Mouse (Mus musculus): ENCODE measurements around the gene Epn2.

Epn2 gene

GRCm38 (mm10) chr11:61540642-61541041 lies 38.8 kb downstream of the Epn2 start:
- no peak for DNase-seq (ENCODE audit: low read depth in 2 of 2, low spot score in 2 of 2)

DNA sequence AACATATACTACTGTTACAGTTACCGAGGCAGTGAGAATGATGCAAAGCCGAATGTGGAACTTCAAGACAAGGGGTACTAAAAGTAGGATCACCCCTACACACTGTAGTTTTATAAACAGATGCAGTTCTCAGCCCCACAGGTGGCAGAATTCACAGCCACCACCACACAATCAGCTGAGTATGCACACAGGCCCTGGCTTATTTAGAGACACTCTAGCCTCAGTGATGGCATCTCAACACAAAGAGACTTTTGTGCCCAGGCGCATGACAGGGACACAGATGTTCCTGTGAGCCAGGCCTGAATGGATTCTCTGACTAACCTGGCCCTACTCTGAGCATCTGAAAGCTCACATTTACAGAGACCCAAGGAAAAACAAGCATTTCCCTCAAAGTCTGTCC lies 42.1 kb downstream of the Epn2 start:
- DNase-seq (ENCODE audit: low read depth in 2 of 2, low spot score in 2 of 2), result no peak

GRCm38 (mm10) chr11:61536952-61537351 lies 42.5 kb downstream of the Epn2 start:
- no peak for DNase-seq (ENCODE audit: low read depth in 2 of 2, low spot score in 2 of 2)

- DNase-seq (ENCODE audit: low read depth in 2 of 2, low spot score in 2 of 2), result no peak
Measured at GRCm38 (mm10) chr11:61535530-61535929, 44.0 kb downstream of the Epn2 start.

GRCm38 (mm10) chr11:61533571-61533970 lies 45.9 kb downstream of the Epn2 start:
- DNase-seq (ENCODE audit: low read depth in 2 of 2, low spot score in 2 of 2), result no peak

- DNase-seq (ENCODE audit: low read depth in 2 of 2, low spot score in 2 of 2), result no peak
Measured at GRCm38 (mm10) chr11:61532820-61533219, 46.7 kb downstream of the Epn2 start.

DNA sequence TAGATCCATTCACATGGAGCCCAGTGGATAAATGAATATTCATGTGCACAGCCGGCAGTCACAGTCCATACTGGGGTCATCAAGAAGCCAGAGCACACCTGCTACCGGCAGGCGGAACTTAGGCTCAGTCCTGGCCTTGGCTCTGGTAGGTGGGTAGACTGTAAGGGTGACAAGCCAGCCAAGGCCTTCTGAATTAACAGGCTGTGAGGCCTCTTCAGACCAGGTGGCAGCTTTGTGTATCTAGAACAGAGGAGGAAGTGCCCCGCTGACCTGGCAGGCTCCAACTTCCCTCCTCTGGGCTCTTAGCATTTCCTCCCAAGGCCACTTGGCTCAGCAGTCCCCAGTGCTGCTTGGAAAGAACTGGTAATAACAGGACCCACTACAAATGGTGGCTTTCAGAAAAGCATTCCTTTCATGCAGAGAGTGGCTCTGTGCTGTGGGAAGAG lies 50.2 kb downstream of the Epn2 start:
- no peak for DNase-seq (ENCODE audit: low read depth in 2 of 2, low spot score in 2 of 2)

- DNase-seq (ENCODE audit: low read depth in 2 of 2, low spot score in 2 of 2), result no peak
Measured at GRCm38 (mm10) chr11:61526872-61527271, 52.6 kb downstream of the Epn2 start.

- no peak for DNase-seq (ENCODE audit: low read depth in 2 of 2, low spot score in 2 of 2)
Measured at GRCm38 (mm10) chr11:61519484-61520107, 59.9 kb downstream of the Epn2 start.

GRCm38 (mm10) chr11:61518871-61519270 lies 60.6 kb downstream of the Epn2 start:
- no peak for DNase-seq (ENCODE audit: low read depth in 2 of 2, low spot score in 2 of 2)

DNA sequence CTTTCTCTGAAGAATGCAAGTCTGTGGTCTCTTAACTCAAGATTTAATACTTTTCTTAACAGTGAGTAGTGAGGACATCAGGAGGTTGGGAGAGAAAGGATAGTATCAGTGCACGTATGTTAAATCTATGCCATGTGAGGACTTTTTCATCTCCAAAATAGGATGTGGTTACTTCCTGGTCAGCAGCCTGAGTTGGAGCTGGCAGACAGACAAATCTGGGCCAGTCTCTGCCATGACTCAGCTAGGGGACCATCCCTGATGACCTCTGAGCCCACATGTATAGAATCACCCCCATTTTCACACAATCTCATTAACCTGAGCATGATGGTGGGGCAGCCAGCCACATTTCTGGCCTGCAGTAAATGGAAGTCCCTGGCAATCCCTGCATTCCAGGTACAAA lies 61.5 kb downstream of the Epn2 start:
- no peak for DNase-seq (ENCODE audit: low read depth in 2 of 2, low spot score in 2 of 2)

DNA sequence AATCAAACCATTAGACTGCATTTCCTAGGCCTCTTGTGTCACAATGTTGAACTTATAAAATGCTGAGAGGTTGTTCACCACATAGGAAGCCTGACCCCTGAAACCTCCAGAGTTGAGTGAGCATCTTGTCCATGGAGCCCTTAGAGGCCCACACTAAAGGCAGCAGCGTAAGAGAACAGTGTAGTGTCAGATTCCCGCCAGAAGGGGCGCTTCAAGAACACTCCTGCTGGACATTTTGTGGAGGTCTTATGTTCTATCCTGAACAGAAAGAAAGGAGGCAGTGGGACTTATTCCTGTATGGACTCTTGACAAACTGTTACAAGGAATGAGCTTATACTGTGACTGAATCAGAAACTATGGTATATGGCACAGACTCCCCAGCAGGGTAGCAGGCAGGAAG lies 64.5 kb downstream of the Epn2 start:
- DNase-seq (ENCODE audit: low read depth in 2 of 2, low spot score in 2 of 2), result no peak

- DNase-seq (ENCODE audit: low read depth in 2 of 2, low spot score in 2 of 2), result peak; percentile 89 to 93
Measured at GRCm38 (mm10) chr11:61504713-61505257, 74.7 kb downstream of the Epn2 start, which contains the start of gene B9d1. Gene B9d1, plus strand, starts transcription at chr11:61505144.

GRCm38 (mm10) chr11:61503933-61504332 lies 75.6 kb downstream of the Epn2 start:
- no peak for DNase-seq (ENCODE audit: low read depth in 2 of 2, low spot score in 2 of 2)

DNA sequence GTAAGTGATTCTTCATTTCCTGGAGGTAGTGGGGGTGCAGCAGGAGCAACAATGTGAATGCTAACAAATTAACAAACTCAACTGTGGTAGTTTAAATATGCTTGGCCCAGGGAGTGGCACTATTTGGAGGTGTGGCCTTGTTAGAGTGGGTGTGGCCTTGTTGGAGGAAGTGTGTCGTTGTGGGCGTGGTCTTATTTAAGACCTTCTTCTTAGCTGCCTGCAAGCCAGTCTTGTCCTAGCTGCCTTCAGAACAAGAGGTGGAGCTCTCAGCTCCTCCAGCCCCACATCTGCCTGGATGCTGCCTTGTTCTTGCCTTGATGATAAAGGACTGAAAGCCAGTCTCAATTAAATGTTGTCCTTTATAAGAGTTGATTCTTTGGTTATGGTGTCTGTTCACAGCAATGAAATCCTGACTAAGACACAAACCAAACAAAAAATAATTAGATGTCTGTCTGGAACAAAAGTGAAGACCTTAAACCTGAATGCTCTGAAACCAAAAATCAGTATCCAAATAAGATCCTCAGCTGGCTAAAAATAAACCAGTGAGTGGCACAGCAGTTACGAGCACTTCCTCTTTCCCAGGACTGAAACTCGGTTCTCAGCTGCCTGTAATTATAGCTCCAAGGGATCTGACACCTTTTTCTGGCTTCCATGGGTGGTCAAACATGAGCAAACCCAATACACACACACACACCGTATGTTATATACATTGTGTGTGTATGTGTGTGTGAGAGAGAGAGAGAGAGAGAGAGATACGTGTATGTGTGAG lies 80.6 kb downstream of the Epn2 start:
- no peak for DNase-seq (ENCODE audit: low read depth in 2 of 2, low spot score in 2 of 2)

DNA sequence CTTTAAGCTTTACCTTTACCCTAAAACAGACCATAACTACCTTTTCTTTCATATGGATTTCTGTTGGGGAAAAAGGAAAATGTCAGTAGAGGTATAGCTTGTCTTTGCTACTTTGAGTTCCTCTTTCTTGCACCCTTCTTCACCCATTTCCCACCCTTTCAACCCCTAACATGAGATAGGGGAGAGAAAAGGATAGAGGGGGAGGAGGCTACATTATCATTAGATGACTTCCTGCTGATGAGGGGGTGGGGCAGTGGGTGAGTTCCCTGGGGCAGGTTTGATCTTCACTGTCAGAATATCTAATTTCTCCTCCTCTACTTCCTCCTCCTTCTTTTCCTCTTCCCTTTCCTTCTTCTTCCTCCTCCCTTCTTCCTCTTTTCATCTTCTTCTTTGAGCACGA lies 82.0 kb downstream of the Epn2 start:
- no peak for DNase-seq (ENCODE audit: low read depth in 2 of 2, low spot score in 2 of 2)

DNA sequence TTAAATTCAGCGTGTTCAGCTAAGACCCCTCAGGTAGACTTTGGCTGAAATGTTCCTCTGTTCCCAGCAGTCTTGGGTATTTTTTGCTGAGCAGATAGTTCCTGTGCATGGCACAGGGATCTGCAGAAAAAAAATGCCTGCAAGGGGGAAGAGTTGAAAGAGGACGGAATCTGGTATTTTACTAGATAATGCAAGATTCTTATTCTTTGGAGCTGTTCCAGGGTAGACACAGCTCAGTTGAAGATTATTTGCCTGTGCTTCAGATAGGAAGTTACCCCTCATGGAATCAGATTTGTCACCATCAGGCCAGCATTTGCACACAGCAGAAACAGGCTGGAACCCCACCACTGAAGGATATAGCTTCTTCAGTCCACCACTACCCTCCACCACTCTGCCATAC lies 84.0 kb downstream of the Epn2 start:
- no peak for DNase-seq (ENCODE audit: low read depth in 2 of 2, low spot score in 2 of 2)

GRCm38 (mm10) chr11:61494129-61494997 lies 85.1 kb downstream of the Epn2 start, which contains the start of gene Mapk7:
Gene Mapk7, minus strand, starts transcription at chr11:61494406.
- DNase-seq (ENCODE audit: low read depth in 2 of 2, low spot score in 2 of 2), result peak; percentile 92

GRCm38 (mm10) chr11:61493525-61494128 lies 85.9 kb downstream of the Epn2 start:
- DNase-seq (ENCODE audit: low read depth in 2 of 2, low spot score in 2 of 2), result no peak

DNA sequence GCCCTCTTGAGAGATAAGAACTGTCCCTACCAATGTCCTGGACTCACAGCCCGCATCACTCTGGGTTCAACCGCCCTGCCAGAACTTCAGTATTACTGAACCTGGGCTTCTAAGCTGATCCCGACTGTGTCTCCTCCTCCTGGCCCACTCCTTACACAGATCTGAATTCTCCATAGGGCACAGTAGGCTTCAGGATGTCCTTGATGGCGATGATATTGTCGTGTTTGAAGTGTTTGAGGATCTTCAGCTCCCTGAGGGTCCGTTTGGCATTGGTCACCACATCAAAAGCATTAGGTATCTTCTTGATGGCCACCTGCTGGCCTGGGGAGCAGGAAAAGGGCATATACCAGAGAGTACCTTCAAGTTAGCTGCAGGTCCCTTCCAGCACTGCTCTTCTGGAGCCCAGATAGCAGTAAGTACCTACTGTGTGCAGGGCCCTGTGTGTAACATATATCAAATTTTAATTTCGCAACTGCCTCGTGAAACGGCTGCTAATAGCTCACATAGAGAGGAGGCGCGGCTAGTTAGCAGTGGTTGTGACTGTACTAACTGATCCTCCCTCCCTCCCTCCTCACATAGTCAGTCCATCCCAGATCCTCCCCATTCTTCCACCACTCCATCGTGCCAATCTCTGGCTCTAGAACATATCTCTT lies 86.6 kb downstream of the Epn2 start:
- DNase-seq (ENCODE audit: low read depth in 2 of 2, low spot score in 2 of 2), result no peak

Measured in CD8-positive naive resting alpha-beta T cell, adult 2 months (primary cell).